Mouse (Mus musculus): ENCODE data around the gene Nhsl1. TPM values are rescaled to one million over a fixed set of nuclear protein-coding genes. Genes with fewer than 3 reads are reported as not detected.

The Nhsl1 gene
- polyA plus RNA-seq, 1 experiment from 2014 or later = 23.4 TPM

- H3K4me1 ChIP-seq (replicated peaks; ENCODE audit: control insufficient read depth, insufficient read depth, low read length) = no peaks in the 10 kb centered on the region
- WGBS = 66% methylated on average over 10 of the region's 10 CpGs
- H3K9ac ChIP-seq (ENCODE audit: low read depth, low read length) = no peak overlapping the region
- no peak overlapping the region for H3K4me3 ChIP-seq (ENCODE audit: low read depth, low read length)
- DNase-seq (ENCODE audit: low spot score) = no peak
- no peak for ATAC-seq (ENCODE audit: low FRiP score)
- no peaks in the 10 kb centered on the region for H3K9me3 ChIP-seq (ENCODE audit: control insufficient read depth, low read length)
- no peak overlapping the region for H3K27ac ChIP-seq (ENCODE audit: low read depth, low read length)
- H3K27me3 ChIP-seq (ENCODE audit: control insufficient read depth, insufficient read depth, low read length) = no peaks in the 10 kb centered on the region
- no peak overlapping the region for H3K4me2 ChIP-seq (replicated peaks; ENCODE audit: low read depth, low read length)
- H3K36me3 ChIP-seq (ENCODE audit: control insufficient read depth, insufficient read depth, low read length) = no peaks in the 10 kb centered on the region
Observed at GRCm38 (mm10) chr10:18505690-18506089, 186.9 kb downstream of the Nhsl1 start.

DNA sequence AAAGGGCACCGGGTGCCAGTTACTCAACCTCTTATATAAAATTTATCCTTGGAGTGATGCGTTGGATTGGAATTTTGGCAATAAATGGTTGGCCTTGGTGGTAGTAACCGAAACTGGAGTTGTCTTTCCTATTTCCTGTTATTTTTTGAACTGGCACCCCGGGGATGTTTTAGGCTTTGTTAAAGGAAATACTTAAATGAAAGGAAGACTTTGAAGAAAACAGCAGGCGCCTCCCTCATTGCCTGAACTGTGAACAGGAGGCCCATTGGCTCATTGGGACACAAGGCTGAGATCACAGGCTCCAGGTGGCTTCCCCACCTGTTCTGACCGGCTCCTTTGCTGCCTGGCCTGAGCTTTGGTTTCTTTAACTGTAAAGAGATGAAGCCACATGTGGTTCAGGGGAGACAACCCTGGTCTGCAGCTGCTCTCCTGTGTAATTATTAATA, 187.7 kb downstream of the Nhsl1 start:
- no peaks in the 10 kb centered on the region for H3K4me1 ChIP-seq (replicated peaks; ENCODE audit: control insufficient read depth, insufficient read depth, low read length)
- ATAC-seq (ENCODE audit: low FRiP score) (no peak), DNase-seq (ENCODE audit: low spot score) (no peak)
- no peaks in the 10 kb centered on the region for H3K9me3 ChIP-seq (ENCODE audit: control insufficient read depth, low read length)
- H3K4me3 ChIP-seq (ENCODE audit: low read depth, low read length) = no peak overlapping the region
- H3K4me2 ChIP-seq (replicated peaks; ENCODE audit: low read depth, low read length) = no peak overlapping the region
- H3K36me3 ChIP-seq (ENCODE audit: control insufficient read depth, insufficient read depth, low read length) = no peaks in the 10 kb centered on the region
- H3K9ac ChIP-seq (ENCODE audit: low read depth, low read length) = no peak overlapping the region
- H3K27ac ChIP-seq (ENCODE audit: low read depth, low read length) = no peak overlapping the region
- 59% methylated on average over 6 of the region's 6 CpGs for WGBS
- no peaks in the 10 kb centered on the region for H3K27me3 ChIP-seq (ENCODE audit: control insufficient read depth, insufficient read depth, low read length)

DNA sequence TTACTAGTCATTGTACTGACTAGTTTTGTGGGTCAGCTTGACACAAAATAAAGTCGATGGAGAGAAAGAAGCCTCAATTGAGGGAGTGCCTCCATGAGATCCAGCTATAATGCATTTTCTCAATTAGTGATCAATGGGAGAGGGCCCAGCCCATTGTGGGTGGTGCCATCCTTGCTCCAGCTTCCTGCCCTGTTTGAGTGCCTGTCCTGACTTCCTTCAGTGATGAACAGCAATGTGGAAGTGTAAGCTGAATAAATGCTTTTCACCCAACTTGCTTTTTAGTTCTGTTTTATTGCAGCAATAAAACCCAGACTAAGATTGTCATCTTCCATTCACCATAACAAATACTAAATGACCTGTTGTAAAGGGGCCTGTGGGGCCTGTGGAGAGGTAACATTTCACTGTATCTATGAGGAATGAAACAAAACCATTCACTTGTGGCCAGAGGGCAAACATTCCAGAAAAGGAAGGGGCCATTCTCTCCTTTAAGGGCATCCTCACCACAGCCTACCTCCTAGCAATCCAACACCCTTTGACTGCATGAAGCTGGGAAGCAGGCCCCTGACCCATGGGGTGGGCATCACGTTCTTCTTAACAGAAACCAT, 189.2 kb downstream of the Nhsl1 start:
- no peak overlapping the region for H3K9ac ChIP-seq (ENCODE audit: low read depth, low read length)
- H3K4me3 ChIP-seq (ENCODE audit: low read depth, low read length) = no peak overlapping the region
- 64% methylated on average over 2 of the region's 2 CpGs for WGBS
- no peak overlapping the region for H3K27ac ChIP-seq (ENCODE audit: low read depth, low read length)
- H3K36me3 ChIP-seq (ENCODE audit: control insufficient read depth, insufficient read depth, low read length) = no peaks in the 10 kb centered on the region
- DNase-seq (ENCODE audit: low spot score) (no peak), ATAC-seq (ENCODE audit: low FRiP score) (no peak)
- no peaks in the 10 kb centered on the region for H3K27me3 ChIP-seq (ENCODE audit: control insufficient read depth, insufficient read depth, low read length)
- no peaks in the 10 kb centered on the region for H3K4me1 ChIP-seq (replicated peaks; ENCODE audit: control insufficient read depth, insufficient read depth, low read length)
- no peak overlapping the region for H3K4me2 ChIP-seq (replicated peaks; ENCODE audit: low read depth, low read length)
- H3K9me3 ChIP-seq (ENCODE audit: control insufficient read depth, low read length) = no peaks in the 10 kb centered on the region

GRCm38 (mm10) chr10:18508586-18508985, 189.8 kb downstream of the Nhsl1 start:
- Histone ChIP-seq H3K4me1 (replicated peaks; ENCODE audit: control insufficient read depth, insufficient read depth, low read length) (no peaks in the 10 kb centered on the region), H3K4me3 (ENCODE audit: low read depth, low read length) (no peak overlapping the region), H3K27ac (ENCODE audit: low read depth, low read length) (no peak overlapping the region), H3K4me2 (replicated peaks; ENCODE audit: low read depth, low read length) (no peak overlapping the region), H3K9ac (ENCODE audit: low read depth, low read length) (no peak overlapping the region), H3K27me3 (ENCODE audit: control insufficient read depth, insufficient read depth, low read length) (no peaks in the 10 kb centered on the region), H3K9me3 (ENCODE audit: control insufficient read depth, low read length) (no peaks in the 10 kb centered on the region), H3K36me3 (ENCODE audit: control insufficient read depth, insufficient read depth, low read length) (no peaks in the 10 kb centered on the region)
- 76% methylated on average over 1 of the region's 1 CpGs for WGBS
- no peak for ATAC-seq (ENCODE audit: low FRiP score)
- no peak for DNase-seq (ENCODE audit: low spot score)

DNA sequence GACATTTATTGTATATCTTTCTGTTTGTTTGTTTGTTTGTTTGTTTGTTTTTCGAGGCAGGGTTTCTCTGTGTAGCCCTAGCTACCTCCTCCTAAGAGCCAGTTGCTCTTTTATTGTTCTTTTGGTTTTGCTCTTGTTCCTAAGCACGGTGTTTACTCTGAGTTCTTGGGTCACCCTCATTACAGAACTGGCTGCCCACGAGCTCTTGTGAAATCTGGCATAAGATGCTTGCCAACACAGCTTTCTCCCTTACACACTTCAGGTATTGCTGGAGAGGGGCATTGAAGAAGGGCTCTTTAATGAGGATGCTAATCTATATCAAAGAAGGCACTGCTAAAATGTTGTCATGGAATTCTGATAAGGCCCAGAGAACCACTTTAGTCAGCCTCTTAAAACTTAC, 191.9 kb downstream of the Nhsl1 start:
- Histone ChIP-seq H3K4me3 (ENCODE audit: low read depth, low read length) (no peak overlapping the region), H3K36me3 (ENCODE audit: control insufficient read depth, insufficient read depth, low read length) (no peaks in the 10 kb centered on the region), H3K27me3 (ENCODE audit: control insufficient read depth, insufficient read depth, low read length) (no peaks in the 10 kb centered on the region), H3K4me2 (replicated peaks; ENCODE audit: low read depth, low read length) (no peak overlapping the region), H3K4me1 (replicated peaks; ENCODE audit: control insufficient read depth, insufficient read depth, low read length) (no peaks in the 10 kb centered on the region), H3K9ac (ENCODE audit: low read depth, low read length) (no peak overlapping the region), H3K27ac (ENCODE audit: low read depth, low read length) (no peak overlapping the region), H3K9me3 (ENCODE audit: control insufficient read depth, low read length) (no peaks in the 10 kb centered on the region)
- DNase-seq (ENCODE audit: low spot score) = no peak
- no peak for ATAC-seq (ENCODE audit: low FRiP score)
- 86% methylated on average over 3 of the region's 3 CpGs for WGBS

GRCm38 (mm10) chr10:18511496-18511895, 192.7 kb downstream of the Nhsl1 start:
- DNase-seq (ENCODE audit: low spot score) (no peak), ATAC-seq (ENCODE audit: low FRiP score) (no peak)
- H3K4me1 ChIP-seq (replicated peaks; ENCODE audit: control insufficient read depth, insufficient read depth, low read length) = no peaks in the 10 kb centered on the region
- WGBS = 91% methylated on average over 11 of the region's 11 CpGs
- H3K9me3 ChIP-seq (ENCODE audit: control insufficient read depth, low read length) = no peaks in the 10 kb centered on the region
- no peak overlapping the region for H3K27ac ChIP-seq (ENCODE audit: low read depth, low read length)
- no peak overlapping the region for H3K4me2 ChIP-seq (replicated peaks; ENCODE audit: low read depth, low read length)
- no peak overlapping the region for H3K9ac ChIP-seq (ENCODE audit: low read depth, low read length)
- no peak overlapping the region for H3K4me3 ChIP-seq (ENCODE audit: low read depth, low read length)
- H3K27me3 ChIP-seq (ENCODE audit: control insufficient read depth, insufficient read depth, low read length) = no peaks in the 10 kb centered on the region
- H3K36me3 ChIP-seq (ENCODE audit: control insufficient read depth, insufficient read depth, low read length) = no peaks in the 10 kb centered on the region

GRCm38 (mm10) chr10:18522556-18522955, 203.8 kb downstream of the Nhsl1 start:
- no peak overlapping the region for H3K27ac ChIP-seq (ENCODE audit: low read depth, low read length)
- H3K27me3 ChIP-seq (ENCODE audit: control insufficient read depth, insufficient read depth, low read length) = no peaks in the 10 kb centered on the region
- H3K9ac ChIP-seq (ENCODE audit: low read depth, low read length) = no peak overlapping the region
- no peak for DNase-seq (ENCODE audit: low spot score)
- no peaks in the 10 kb centered on the region for H3K9me3 ChIP-seq (ENCODE audit: control insufficient read depth, low read length)
- no peak for ATAC-seq (ENCODE audit: low FRiP score)
- no peak overlapping the region for H3K4me3 ChIP-seq (ENCODE audit: low read depth, low read length)
- peaks cover 9% of the 10 kb centered on the region; the same call in 1 of the 2 replicates for H3K36me3 ChIP-seq (ENCODE audit: control insufficient read depth, insufficient read depth, low read length)
- H3K4me1 ChIP-seq (replicated peaks; ENCODE audit: control insufficient read depth, insufficient read depth, low read length) = no peaks in the 10 kb centered on the region
- WGBS = 82% methylated on average over 2 of the region's 2 CpGs
- H3K4me2 ChIP-seq (replicated peaks; ENCODE audit: low read depth, low read length) = no peak overlapping the region

DNA sequence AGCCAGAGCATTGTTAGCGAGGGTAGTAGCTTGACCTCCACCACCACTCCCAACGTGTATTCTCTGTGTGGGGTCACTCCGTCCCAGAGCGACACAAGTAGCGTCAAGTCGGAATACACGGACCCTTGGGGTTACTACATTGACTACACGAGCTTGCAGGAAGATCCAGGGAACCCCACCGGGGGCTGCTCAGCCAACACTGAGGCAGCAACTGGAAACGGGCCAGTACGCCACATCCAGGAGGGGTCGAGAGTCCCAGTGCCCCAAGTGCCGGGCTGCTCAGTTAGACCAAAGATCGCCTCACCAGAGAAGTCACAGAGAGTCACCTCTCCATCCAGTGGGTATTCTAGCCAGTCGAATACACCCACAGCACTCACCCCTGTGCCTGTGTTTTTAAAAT, 206.5 kb downstream of the Nhsl1 start:
- Histone ChIP-seq H3K4me3 (ENCODE audit: low read depth, low read length) (no peak overlapping the region), H3K36me3 (ENCODE audit: control insufficient read depth, insufficient read depth, low read length) (peaks cover 9% of the 10 kb centered on the region; the same call in 1 of the 2 replicates), H3K9me3 (ENCODE audit: control insufficient read depth, low read length) (no peaks in the 10 kb centered on the region), H3K4me1 (replicated peaks; ENCODE audit: control insufficient read depth, insufficient read depth, low read length) (no peaks in the 10 kb centered on the region), H3K4me2 (replicated peaks; ENCODE audit: low read depth, low read length) (no peak overlapping the region), H3K9ac (ENCODE audit: low read depth, low read length) (no peak overlapping the region), H3K27ac (ENCODE audit: low read depth, low read length) (no peak overlapping the region), H3K27me3 (ENCODE audit: control insufficient read depth, insufficient read depth, low read length) (no peaks in the 10 kb centered on the region)
- no peak for DNase-seq (ENCODE audit: low spot score)
- 82% methylated on average over 15 of the region's 15 CpGs for WGBS
- no peak for ATAC-seq (ENCODE audit: low FRiP score)

- H3K9me3 ChIP-seq (ENCODE audit: control insufficient read depth, low read length) = no peaks in the 10 kb centered on the region
- H3K27ac ChIP-seq (ENCODE audit: low read depth, low read length) = no peak overlapping the region
- H3K4me2 ChIP-seq (replicated peaks; ENCODE audit: low read depth, low read length) = no peak overlapping the region
- no peaks in the 10 kb centered on the region for H3K27me3 ChIP-seq (ENCODE audit: control insufficient read depth, insufficient read depth, low read length)
- no peaks in the 10 kb centered on the region for H3K4me1 ChIP-seq (replicated peaks; ENCODE audit: control insufficient read depth, insufficient read depth, low read length)
- 71% methylated on average over 9 of the region's 9 CpGs for WGBS
- no peak for ATAC-seq (ENCODE audit: low FRiP score)
- peaks cover 9% of the 10 kb centered on the region; the same call in 1 of the 2 replicates for H3K36me3 ChIP-seq (ENCODE audit: control insufficient read depth, insufficient read depth, low read length)
- H3K9ac ChIP-seq (ENCODE audit: low read depth, low read length) = no peak overlapping the region
- H3K4me3 ChIP-seq (ENCODE audit: low read depth, low read length) = no peak overlapping the region
- DNase-seq (ENCODE audit: low spot score) = no peak
Observed at GRCm38 (mm10) chr10:18525726-18526125, 206.9 kb downstream of the Nhsl1 start.

Data from hindbrain, embryonic 11.5 days (tissue).